Mouse (Mus musculus) kidney, postnatal 36 days (tissue): ENCODE measurements at regions not wholly inside any gene's neighbourhood (a gene's known extent, or its start where the extent isn't known, plus 50 kb on each side); places are given as distances from the start of the nearest gene placed in this dataset.

Experiments
- DNase-seq, 2 experiments: peaks; one replicate each; pipeline ENCODE4 v3.0.0; 2021 to 2022; ENCODE audit warnings: mixed read lengths in 2 of 2

- no peak for DNase-seq
These were observed 71.9 kb downstream of the Zfp330 start for GRCm38 (mm10) chr8:82702044-82702443.

GRCm38 (mm10) chr8:82700471-82700870, 73.5 kb downstream of the Zfp330 start:
- DNase-seq: no peak

DNA sequence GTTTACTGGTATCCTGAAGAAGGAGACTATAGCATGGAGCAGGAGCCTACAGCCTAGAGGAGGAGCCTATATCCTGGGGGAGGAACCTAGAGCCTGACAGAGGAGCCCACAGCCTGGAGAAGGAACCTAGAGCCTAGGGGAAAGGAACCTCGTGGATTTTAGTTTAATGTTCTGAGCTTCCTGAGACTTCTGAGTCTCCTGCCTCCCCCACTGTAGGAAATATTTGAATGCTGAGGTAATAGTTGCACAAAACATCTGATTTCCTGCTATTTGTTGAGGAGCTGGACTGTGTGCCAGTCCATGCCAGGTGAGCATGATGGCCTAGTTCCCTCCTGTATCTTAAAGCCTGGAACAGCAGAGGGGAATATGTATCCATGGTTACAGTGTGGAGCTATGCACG, 74.7 kb downstream of the Zfp330 start:
- DNase-seq: no peak

DNA sequence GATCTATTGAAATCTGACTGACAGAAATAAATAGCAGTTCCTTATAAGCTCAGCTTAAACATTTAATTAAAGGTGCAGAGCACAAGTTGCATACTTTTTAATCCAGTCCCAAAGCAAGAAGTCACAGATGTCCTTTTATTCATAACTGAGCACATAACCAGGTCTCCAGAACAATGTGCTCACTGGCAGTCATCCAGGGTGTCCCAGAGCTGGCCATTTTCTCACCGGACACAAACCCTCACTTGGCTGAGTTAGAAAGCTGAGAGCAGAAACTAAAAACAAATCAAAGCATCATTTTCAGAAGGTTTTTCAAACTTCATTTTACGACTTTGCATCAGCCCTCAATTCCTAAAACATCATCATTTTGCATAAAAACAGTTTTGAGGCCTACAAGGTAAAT, 75.9 kb downstream of the Zfp330 start:
- DNase-seq: peak in 1 of 2 experiments; percentile 35

DNA sequence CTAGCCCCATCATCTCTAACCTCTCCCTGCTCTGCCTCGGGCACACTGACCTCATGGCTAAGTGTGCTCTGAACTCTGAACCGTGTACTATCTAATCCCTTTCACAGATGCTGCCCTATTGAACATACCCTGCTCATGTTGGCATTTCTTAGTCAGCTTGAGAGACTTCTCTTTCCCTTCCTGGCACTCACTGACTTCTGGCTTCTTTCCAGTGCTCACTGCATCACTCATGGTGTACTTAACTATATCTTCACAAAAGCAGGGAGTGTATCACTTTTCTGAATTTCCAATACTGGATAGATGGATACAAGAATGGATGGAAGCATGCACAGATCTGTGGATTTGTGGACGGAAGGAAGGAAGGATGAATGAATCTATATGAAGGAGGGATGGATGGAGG, 80.9 kb downstream of the Zfp330 start:
- no peak for DNase-seq

GRCm38 (mm10) chr8:82689322-82689721, 84.6 kb downstream of the Zfp330 start:
- DNase-seq: peak; percentile 44 to 72

DNA sequence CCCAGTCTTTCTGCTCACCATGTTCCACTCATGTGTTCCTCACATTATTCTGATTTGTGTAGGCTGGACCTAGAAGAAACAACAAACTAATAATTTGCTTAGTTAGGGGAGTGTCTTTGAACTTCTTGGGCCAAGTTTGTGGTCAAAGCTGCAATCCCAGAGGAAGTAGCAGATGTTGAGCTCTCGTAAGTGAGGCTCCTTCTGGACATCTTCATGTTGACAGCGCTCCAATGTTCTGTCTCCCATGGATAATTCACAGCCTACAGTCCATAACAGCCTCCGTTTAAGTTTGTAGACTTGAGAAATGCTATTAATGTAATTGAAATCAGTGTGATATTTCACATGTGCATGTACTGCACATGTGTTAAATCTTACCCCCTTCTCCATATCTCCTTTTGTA, 88.0 kb downstream of the Zfp330 start:
- DNase-seq: peak; percentile 5 to 18

GRCm38 (mm10) chr8:82678793-82679192, 95.2 kb downstream of the Zfp330 start:
- DNase-seq: no peak

- no peak for DNase-seq
These were observed 96.2 kb downstream of the Zfp330 start for GRCm38 (mm10) chr8:82677781-82678180.

GRCm38 (mm10) chr8:82669241-82669640, 104.7 kb downstream of the Zfp330 start:
- no peak for DNase-seq

GRCm38 (mm10) chr8:82665131-82665530, 108.8 kb downstream of the Zfp330 start:
- DNase-seq: no peak

- DNase-seq: no peak
These were observed 133.5 kb downstream of the Zfp330 start for GRCm38 (mm10) chr8:82640502-82640901.

DNA sequence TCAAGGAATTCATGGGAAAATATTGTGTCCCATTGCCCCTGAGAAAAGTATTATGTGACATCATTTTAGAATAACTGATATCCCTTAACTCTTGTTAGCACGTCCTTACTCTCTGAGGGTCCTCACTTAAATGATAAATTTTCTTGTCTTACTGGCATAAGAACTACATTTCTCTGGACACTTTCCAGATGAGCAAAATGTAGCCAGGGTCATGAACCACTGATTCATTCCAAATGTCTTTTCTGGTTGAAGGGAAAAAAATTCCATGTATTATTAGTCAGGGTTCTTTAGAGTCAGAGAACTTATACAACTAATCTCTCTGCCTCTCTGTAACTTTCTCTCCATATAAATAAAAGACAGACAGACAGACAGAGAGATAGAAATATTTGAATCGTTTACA, 143.5 kb downstream of the Zfp330 start:
- DNase-seq: no peak

GRCm38 (mm10) chr8:82623791-82624431, 150.0 kb downstream of the Zfp330 start:
- no peak for DNase-seq

GRCm38 (mm10) chr8:82618668-82619067, 155.3 kb downstream of the Zfp330 start:
- DNase-seq: no peak

DNA sequence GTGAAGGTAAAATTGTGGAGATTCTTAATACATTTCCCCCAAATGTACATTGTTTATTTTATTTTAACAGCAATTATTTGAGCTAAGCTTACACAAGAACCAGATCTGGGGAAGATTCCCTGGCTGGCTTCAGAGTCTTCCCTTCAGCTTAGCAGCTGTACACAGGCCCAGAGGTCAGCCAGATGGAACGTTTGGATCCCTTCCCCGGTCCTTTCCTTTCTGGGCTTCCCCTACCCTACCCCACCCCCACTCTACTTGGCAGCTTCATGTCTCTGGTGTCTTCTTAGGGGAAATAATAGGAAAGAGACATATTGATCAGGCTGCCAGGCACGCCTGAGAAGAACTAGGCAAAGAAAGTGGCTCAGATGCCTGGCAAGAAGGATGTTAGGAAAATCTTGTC, 172.4 kb downstream of the Zfp330 start:
- DNase-seq: peak; percentile 48 to 63

DNA sequence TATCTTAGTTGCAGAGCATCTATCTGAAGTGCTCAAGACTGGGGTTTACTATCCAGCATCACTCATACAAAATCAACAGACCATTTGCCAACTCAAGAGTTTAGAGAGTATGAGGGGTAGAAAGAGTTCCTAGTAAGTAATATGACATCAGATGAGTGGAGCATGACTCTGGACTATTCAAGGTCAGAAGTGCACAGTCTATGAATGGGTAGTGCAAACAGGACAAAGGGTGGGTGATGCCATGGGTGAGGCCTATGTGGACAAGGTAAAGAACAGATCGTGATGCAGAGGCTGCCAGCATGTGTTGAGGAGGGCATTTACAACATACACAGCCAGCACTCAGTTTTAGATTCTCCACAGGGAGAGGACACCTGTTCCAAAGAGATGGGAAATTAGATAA, 170.4 kb upstream of the Il15 start:
- DNase-seq: no peak

DNA sequence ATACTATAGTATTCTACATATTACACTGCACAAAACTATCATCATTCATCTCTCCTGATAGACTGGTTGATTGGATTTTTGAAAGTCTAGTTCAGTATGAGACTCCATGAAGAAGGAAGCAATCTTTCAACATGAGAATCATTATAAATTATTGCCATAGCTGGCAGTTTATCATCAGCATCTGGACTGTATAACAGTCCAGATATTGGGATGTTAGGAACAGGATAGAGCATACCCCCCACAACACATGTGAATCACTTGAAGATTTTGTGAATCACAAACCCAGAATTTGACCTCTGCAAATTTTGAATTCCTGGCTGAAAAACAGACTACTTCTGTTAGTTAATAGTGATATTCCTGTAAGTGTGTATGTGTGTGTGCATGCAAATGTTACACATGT, 135.1 kb upstream of the Il15 start:
- no peak for DNase-seq

DNA sequence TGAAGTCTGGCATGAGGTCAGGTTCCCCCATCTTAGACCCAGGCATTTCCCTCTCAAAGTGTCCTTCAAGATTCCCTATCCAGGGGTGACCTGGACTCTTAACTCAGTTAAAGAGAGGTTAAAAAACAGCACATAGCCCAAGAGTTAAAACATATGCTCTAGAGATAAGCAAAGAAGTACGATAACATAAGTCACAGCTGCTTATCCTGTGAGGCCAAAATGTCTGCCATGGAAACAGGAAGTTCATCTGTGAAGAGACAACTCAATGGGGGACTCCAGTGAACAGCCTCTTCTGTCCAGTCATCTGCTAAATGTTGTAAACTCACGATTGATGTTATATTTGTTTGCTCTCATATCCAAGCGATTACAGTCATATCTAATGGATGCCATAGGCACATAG, 126.1 kb upstream of the Il15 start:
- no peak for DNase-seq

DNA sequence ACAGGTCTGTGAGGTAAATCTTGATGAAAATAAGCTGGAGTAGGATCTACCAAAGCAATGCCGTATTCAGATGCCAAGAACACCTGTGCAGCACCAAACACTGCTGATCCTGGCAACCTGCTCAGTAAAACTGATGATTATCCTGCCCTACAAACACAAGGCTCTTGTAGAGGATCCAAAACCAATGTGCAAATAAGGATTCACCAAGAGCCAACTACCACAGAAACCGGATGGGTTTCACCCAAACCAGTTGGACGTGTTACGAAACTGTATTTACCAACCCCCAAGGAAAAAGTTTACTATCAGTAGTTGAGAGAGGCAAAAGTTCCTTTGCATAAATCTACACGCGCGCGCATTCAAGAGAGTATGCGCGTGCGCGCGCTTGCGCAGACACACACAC, 120.8 kb upstream of the Il15 start:
- DNase-seq: no peak

GRCm38 (mm10) chr8:82498496-82498895, 95.5 kb upstream of the Il15 start:
- no peak for DNase-seq

DNA sequence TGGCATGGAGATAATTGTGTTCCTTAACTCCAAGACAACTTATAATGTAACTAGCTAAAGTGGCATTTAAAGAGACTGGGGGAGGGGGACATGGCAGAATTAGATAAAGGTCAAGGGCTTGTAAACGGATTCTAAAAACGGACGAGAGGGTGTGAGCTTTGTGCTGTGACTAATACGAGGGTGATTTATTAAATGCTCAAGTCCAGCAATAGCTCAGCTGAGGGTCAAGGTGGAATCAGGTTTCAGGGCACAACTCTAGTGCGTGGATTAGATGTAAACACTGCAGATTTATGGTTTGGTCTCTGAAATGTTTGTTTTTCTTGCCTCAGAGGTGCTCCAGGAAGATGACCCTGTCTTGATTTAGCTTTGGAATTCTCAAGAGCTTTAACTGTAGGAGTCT, 74.8 kb upstream of the Il15 start:
- peak in 1 of 2 experiments; percentile 24 for DNase-seq

DNA sequence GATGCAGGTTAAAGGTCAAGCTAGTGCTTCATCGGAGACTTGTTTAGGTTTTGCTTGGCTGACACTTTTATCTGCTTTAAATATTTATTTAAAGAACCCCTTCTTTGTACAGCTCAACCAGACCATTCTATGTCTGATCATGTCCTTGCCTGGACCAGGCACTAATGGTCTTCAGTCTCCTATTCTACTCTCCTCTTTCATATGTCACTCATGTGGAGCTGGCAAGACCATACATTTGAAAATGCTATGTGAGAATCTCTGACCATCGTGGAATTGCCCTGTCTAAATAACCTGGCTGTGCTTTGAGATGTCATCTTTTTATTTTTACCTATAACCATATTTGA, 74.4 kb upstream of the Il15 start:
- no peak for DNase-seq

- DNase-seq: peak in 1 of 2 experiments; percentile 18
These were observed 73.8 kb upstream of the Il15 start for GRCm38 (mm10) chr8:82476708-82477425.

GRCm38 (mm10) chr8:82473266-82473665, 70.2 kb upstream of the Il15 start:
- DNase-seq: no peak
